Mouse (Mus musculus) limb, embryonic 15.5 days (tissue): ENCODE results near the gene Tmem266. TPM values are rescaled to one million over a fixed set of nuclear protein-coding genes. Genes with fewer than 3 reads are reported as not detected.

Source experiments
- ATAC-seq: fragments of 200-750 bp; cut with Nextera tagmentation; 2 replicates; pipeline ENCODE4 v1.8.0; 2017; ENCODE audit warnings: low read depth, moderate TSS enrichment; ENCODE audit not compliant: insufficient number of reproducible peaks, low FRiP score, low TSS enrichment
- H3K27ac ChIP-seq: fragments of 300-500 bp; sonication (generic); 2 replicates; pipeline ENCODE4 v1.5.1; 2015; ENCODE audit warnings: moderate library complexity, mild to moderate bottlenecking, inconsistent platforms
- H3K27me3 ChIP-seq: fragments of 300-500 bp; sonication (generic); 2 replicates; pipeline ENCODE4 v1.6.1; 2015; ENCODE audit warnings: inconsistent platforms
- H3K36me3 ChIP-seq: fragments of 300-500 bp; sonication (generic); 2 replicates; pipeline ENCODE4 v1.6.1; 2015; ENCODE audit warnings: inconsistent platforms
- H3K4me1 ChIP-seq: fragments of 300-500 bp; sonication (generic); 2 replicates; pipeline ENCODE4 v1.6.1; 2015; ENCODE audit warnings: inconsistent platforms
- H3K4me2 ChIP-seq: fragments of 300-500 bp; sonication (generic); 2 replicates; pipeline ENCODE4 v1.6.1; 2015; ENCODE audit warnings: mild to moderate bottlenecking, inconsistent platforms
- H3K4me3 ChIP-seq: fragments of 300-500 bp; sonication (generic); 2 replicates; pipeline ENCODE4 v1.5.1; 2015; ENCODE audit warnings: mild to moderate bottlenecking, inconsistent platforms
- H3K9ac ChIP-seq: fragments of 300-500 bp; sonication (generic); 2 replicates; pipeline ENCODE4 v1.6.1; 2015; ENCODE audit warnings: inconsistent platforms
- H3K9me3 ChIP-seq: fragments of 300-500 bp; sonication (generic); 2 replicates; pipeline ENCODE4 v1.6.1; 2016; ENCODE audit warnings: inconsistent platforms
- WGBS: fragments of 180-500 bp; shearing (Covaris S2); methylation state at CpG from one replicate; pipeline ENCODE4 v1.1.7; 2015; 5-methylcytosine and 5-hydroxymethylcytosine counted together
- polyA plus RNA-seq: library from polyadenylated mRNA; unstranded; fragments of >200 nt; fragmentation: Nextera tagmentation; extraction: Ambion mirVana; gene quantifications from 2 replicates; pipeline ENCODE4 v1.2.1, GENCODE M21; 2015

Tmem266 gene
- polyA plus RNA-seq, 1 experiment from 2014 or later, result 0.90 TPM

- H3K27ac ChIP-seq, result no peak overlapping the region
- no peak overlapping the region for H3K9ac ChIP-seq
- H3K4me2 ChIP-seq, result no peak overlapping the region
- no peaks in the 10 kb centered on the region for H3K27me3 ChIP-seq
- no peak for ATAC-seq
- H3K4me3 ChIP-seq, result no peak overlapping the region
- 54% methylated on average over 2 of the region's 2 CpGs for WGBS
- no peaks in the 10 kb centered on the region for H3K4me1 ChIP-seq
- H3K36me3 ChIP-seq, result peaks cover 6% of the 10 kb centered on the region
- no peaks in the 10 kb centered on the region for H3K9me3 ChIP-seq
Observed at GRCm38 (mm10) chr9:55482116-55482515, 155.4 kb downstream of the Tmem266 start.

Other genes with a start within 250 kb of the Tmem266 start
- 29.7 and 34.5 TPM in 2 replicates for gene Ube2q2, start 178.1 kb upstream of the Tmem266 start, polyA plus RNA-seq
- 46.3 and 48.2 TPM in 2 replicates for gene Fbxo22, start 118.0 kb upstream of the Tmem266 start, polyA plus RNA-seq
- 1.9 and 2.1 TPM in 2 replicates for gene Nrg4, start 69 bp upstream of the Tmem266 start, polyA plus RNA-seq
- gene Etfa, start 185.3 kb downstream of the Tmem266 start, polyA plus RNA-seq, result 188 and 191 TPM in 2 replicates
- gene Isl2, start 211.8 kb downstream of the Tmem266 start, polyA plus RNA-seq, result 0.19 and 0.45 TPM in 2 replicates